Mouse (Mus musculus): Measurements from ENCODE around the gene Mrm3. TPM values are rescaled to one million over a fixed set of nuclear protein-coding genes. Genes with fewer than 3 reads are reported as not detected.

Mrm3 gene
- polyA plus RNA-seq, 1 experiment = 2.5 TPM

DNA sequence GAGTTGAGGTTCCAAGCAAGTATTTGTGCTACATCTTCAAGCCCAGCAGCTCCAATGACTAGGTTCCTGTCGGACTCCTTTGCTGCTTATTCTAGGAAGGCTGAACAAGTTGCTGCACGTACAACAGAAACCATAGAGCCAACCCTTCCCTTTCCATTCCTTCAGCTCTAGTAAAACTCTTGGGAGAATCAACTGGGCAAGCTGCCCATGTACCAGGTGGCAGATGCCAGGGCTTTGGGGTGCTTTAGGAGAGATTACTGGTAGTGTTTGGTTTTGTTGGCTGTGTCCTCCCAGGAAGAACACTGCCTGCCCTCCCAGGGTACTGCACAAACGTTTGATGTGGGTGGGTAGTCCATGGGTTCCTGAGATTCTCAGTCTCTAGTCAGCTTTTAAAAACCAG is 8.5 kb downstream of the Mrm3 start:
- H3K36me3 ChIP-seq (ENCODE audit: control insufficient read depth, insufficient read depth, low read length) = peaks cover 25% of the 10 kb centered on the region
- H3K27me3 ChIP-seq (ENCODE audit: control insufficient read depth, insufficient read depth, low read length) = no peaks in the 10 kb centered on the region
- WGBS = 50% methylated on average over 3 of the region's 3 CpGs
- TF ChIP-seq POLR2A (IDR thresholded peaks at IDR 0.05; ENCODE audit: low read depth, low read length) = no peak
- TF ChIP-seq CTCF (IDR thresholded peaks at IDR 0.05; ENCODE audit: extremely low read depth, insufficient read length, insufficient replicate concordance, low read depth, low read length) = no peak
- no peak overlapping the region for H3K27ac ChIP-seq (ENCODE audit: insufficient read depth, low read depth, low read length)
- H3K4me1 ChIP-seq (ENCODE audit: control insufficient read depth, insufficient read depth, insufficient read length, low read length) = no peaks in the 10 kb centered on the region
- H3K4me3 ChIP-seq (ENCODE audit: low read depth, low read length) = no peak overlapping the region

GRCm38 (mm10) chr11:76253145-76253917 is 9.8 kb downstream of the Mrm3 start:
- H3K27ac ChIP-seq (ENCODE audit: insufficient read depth, low read depth, low read length) = 0 out of 2 replicates have a peak overlapping the region, but pooled peaks have one; percentile 8
- TF ChIP-seq CTCF (IDR thresholded peaks at IDR 0.05; ENCODE audit: extremely low read depth, insufficient read length, insufficient replicate concordance, low read depth, low read length) (peak; percentile 96; the same call in 1 of the 2 replicates), POLR2A (IDR thresholded peaks at IDR 0.05; ENCODE audit: low read depth, low read length) (no peak)
- WGBS = 66% methylated on average over 5 of the region's 5 CpGs

GRCm38 (mm10) chr11:76253918-76254264 is 10.4 kb downstream of the Mrm3 start:
- Histone ChIP-seq H3K27me3 (ENCODE audit: control insufficient read depth, insufficient read depth, low read length) (no peaks in the 10 kb centered on the region), H3K36me3 (ENCODE audit: control insufficient read depth, insufficient read depth, low read length) (peaks cover 16% of the 10 kb centered on the region), H3K4me1 (ENCODE audit: control insufficient read depth, insufficient read depth, insufficient read length, low read length) (no peaks in the 10 kb centered on the region), H3K27ac (ENCODE audit: insufficient read depth, low read depth, low read length) (peak overlapping the region; percentile 14; the same call in 1 of the 2 replicates), H3K4me3 (ENCODE audit: low read depth, low read length) (no peak overlapping the region)
- WGBS = 81% methylated on average over 4 of the region's 4 CpGs
- TF ChIP-seq POLR2A (IDR thresholded peaks at IDR 0.05; ENCODE audit: low read depth, low read length) (no peak), CTCF (IDR thresholded peaks at IDR 0.05; ENCODE audit: extremely low read depth, insufficient read length, insufficient replicate concordance, low read depth, low read length) (no peak)

More at GRCm38 (mm10) chr11:76253145-76253917, 9.8 kb downstream of the Mrm3 start:
- H3K27me3 ChIP-seq (ENCODE audit: control insufficient read depth, insufficient read depth, low read length) = no peaks in the 10 kb centered on the region
- no peaks in the 10 kb centered on the region for H3K4me1 ChIP-seq (ENCODE audit: control insufficient read depth, insufficient read depth, insufficient read length, low read length)
- H3K4me3 ChIP-seq (ENCODE audit: low read depth, low read length) = no peak overlapping the region
- peaks cover 22% of the 10 kb centered on the region for H3K36me3 ChIP-seq (ENCODE audit: control insufficient read depth, insufficient read depth, low read length)

DNA sequence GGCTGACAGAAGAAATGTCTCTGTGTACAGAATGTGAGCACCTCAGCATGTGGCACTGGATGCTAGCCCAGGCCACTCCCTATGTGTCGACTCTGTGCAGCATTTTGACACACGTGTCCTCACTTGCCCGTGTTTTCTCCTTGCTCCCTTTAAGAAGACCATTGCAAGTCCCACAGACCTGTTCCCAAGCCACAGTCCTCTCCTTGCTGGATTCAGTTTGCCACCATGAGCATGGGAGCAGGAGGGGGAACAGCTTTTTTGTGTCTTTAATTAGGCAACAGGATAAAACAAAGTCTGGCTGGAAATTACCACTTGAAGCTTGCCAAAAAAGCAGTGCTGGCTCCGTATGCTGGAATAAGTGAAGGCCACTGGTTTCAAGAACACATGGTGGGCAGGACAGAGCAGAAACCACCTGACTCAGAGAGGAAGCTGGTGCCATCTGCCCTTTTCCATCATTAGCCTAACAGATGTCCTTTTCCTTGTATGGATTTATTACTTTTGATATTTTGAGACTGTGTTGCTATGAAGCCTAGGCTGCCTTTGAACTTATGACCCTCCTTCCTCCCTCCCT is 12.0 kb downstream of the Mrm3 start:
- Histone ChIP-seq H3K27me3 (ENCODE audit: control insufficient read depth, insufficient read depth, low read length) (no peaks in the 10 kb centered on the region), H3K4me1 (ENCODE audit: control insufficient read depth, insufficient read depth, insufficient read length, low read length) (no peaks in the 10 kb centered on the region; the same call in 1 of the 2 replicates), H3K36me3 (ENCODE audit: control insufficient read depth, insufficient read depth, low read length) (peaks cover 4% of the 10 kb centered on the region; the same call in 1 of the 2 replicates), H3K27ac (ENCODE audit: insufficient read depth, low read depth, low read length) (no peak overlapping the region; the same call in 1 of the 2 replicates), H3K4me3 (ENCODE audit: low read depth, low read length) (no peak overlapping the region)
- no peak for TF ChIP-seq POLR2A (IDR thresholded peaks at IDR 0.05; ENCODE audit: low read depth, low read length)
- TF ChIP-seq CTCF (IDR thresholded peaks at IDR 0.05; ENCODE audit: extremely low read depth, insufficient read length, insufficient replicate concordance, low read depth, low read length) = no peak
- 49% methylated on average over 4 of the region's 4 CpGs for WGBS

GRCm38 (mm10) chr11:76256129-76256528 is 12.6 kb downstream of the Mrm3 start:
- Histone ChIP-seq H3K4me3 (ENCODE audit: low read depth, low read length) (no peak overlapping the region), H3K27me3 (ENCODE audit: control insufficient read depth, insufficient read depth, low read length) (no peaks in the 10 kb centered on the region), H3K36me3 (ENCODE audit: control insufficient read depth, insufficient read depth, low read length) (peaks cover 1% of the 10 kb centered on the region; the same call in 1 of the 2 replicates), H3K4me1 (ENCODE audit: control insufficient read depth, insufficient read depth, insufficient read length, low read length) (no peaks in the 10 kb centered on the region; the same call in 1 of the 2 replicates), H3K27ac (ENCODE audit: insufficient read depth, low read depth, low read length) (no peak overlapping the region)
- WGBS = 61% methylated on average over 5 of the region's 5 CpGs
- TF ChIP-seq CTCF (IDR thresholded peaks at IDR 0.05; ENCODE audit: extremely low read depth, insufficient read length, insufficient replicate concordance, low read depth, low read length) = no peak
- TF ChIP-seq POLR2A (IDR thresholded peaks at IDR 0.05; ENCODE audit: low read depth, low read length) = no peak

DNA sequence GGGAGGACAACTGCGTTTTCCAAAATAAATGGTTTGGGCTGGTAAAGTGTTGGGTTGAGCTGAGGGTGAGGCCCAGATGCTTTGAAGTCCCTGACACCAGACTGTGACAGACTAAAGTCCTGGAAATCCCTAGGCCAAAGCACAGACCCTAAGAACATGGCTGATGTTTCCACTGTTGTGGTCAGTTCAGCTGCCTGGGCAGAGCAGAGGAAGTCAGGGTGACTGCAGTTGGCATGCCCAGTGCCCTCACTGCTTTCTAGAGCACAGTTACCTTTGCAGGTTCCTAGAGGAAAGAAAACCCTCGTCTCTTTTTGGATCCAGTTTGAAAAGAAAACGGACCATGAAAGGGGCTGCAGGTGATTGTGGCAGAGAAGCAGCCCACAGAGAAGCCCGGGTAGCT is 13.9 kb downstream of the Mrm3 start:
- Histone ChIP-seq H3K27ac (ENCODE audit: insufficient read depth, low read depth, low read length) (no peak overlapping the region), H3K36me3 (ENCODE audit: control insufficient read depth, insufficient read depth, low read length) (no peaks in the 10 kb centered on the region), H3K4me3 (ENCODE audit: low read depth, low read length) (no peak overlapping the region), H3K27me3 (ENCODE audit: control insufficient read depth, insufficient read depth, low read length) (no peaks in the 10 kb centered on the region), H3K4me1 (ENCODE audit: control insufficient read depth, insufficient read depth, insufficient read length, low read length) (no peaks in the 10 kb centered on the region; the same call in 1 of the 2 replicates)
- WGBS = 81% methylated on average over 4 of the region's 4 CpGs
- TF ChIP-seq POLR2A (IDR thresholded peaks at IDR 0.05; ENCODE audit: low read depth, low read length) = no peak
- TF ChIP-seq CTCF (IDR thresholded peaks at IDR 0.05; ENCODE audit: extremely low read depth, insufficient read length, insufficient replicate concordance, low read depth, low read length) = no peak

DNA sequence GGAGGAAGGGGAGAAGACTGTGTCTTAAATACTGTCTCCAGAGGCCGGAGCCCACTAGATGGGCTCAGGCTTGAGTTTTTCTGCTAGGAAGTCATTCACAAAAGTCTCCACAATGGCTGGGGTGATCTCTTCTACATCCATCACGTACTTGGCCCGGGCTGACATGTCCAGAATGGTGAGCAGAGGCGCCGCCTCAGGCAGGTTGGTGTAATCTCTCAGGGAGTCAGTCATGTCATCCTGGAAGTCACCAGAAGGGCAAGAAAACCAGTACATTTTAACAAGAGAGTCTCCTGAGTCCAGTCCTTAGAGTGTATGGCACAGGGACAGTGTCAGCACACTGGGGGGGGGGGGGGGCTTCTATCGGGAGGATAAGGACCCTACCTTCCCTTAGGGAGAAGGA is 15.0 kb downstream of the Mrm3 start:
- 79% methylated on average over 6 of the region's 6 CpGs for WGBS

More for the DNA sequence above, 15.0 kb downstream of the Mrm3 start:
- Histone ChIP-seq H3K4me1 (ENCODE audit: control insufficient read depth, insufficient read depth, insufficient read length, low read length) (no peaks in the 10 kb centered on the region; the same call in 1 of the 2 replicates), H3K36me3 (ENCODE audit: control insufficient read depth, insufficient read depth, low read length) (no peaks in the 10 kb centered on the region), H3K27ac (ENCODE audit: insufficient read depth, low read depth, low read length) (no peak overlapping the region), H3K4me3 (ENCODE audit: low read depth, low read length) (no peak overlapping the region), H3K27me3 (ENCODE audit: control insufficient read depth, insufficient read depth, low read length) (no peaks in the 10 kb centered on the region)
- no peak for TF ChIP-seq POLR2A (IDR thresholded peaks at IDR 0.05; ENCODE audit: low read depth, low read length)
- no peak for TF ChIP-seq CTCF (IDR thresholded peaks at IDR 0.05; ENCODE audit: extremely low read depth, insufficient read length, insufficient replicate concordance, low read depth, low read length)

Measured in small intestine, adult 2 months (tissue).